Mouse (Mus musculus) ovary, postnatal 10 days (tissue): ENCODE results near the gene Gk.

ENCODE experiments used
- DNase-seq: peaks from one replicate; pipeline ENCODE4 v3.0.0; 2022; ENCODE audit warnings: low spot score

Gene Gk

DNA sequence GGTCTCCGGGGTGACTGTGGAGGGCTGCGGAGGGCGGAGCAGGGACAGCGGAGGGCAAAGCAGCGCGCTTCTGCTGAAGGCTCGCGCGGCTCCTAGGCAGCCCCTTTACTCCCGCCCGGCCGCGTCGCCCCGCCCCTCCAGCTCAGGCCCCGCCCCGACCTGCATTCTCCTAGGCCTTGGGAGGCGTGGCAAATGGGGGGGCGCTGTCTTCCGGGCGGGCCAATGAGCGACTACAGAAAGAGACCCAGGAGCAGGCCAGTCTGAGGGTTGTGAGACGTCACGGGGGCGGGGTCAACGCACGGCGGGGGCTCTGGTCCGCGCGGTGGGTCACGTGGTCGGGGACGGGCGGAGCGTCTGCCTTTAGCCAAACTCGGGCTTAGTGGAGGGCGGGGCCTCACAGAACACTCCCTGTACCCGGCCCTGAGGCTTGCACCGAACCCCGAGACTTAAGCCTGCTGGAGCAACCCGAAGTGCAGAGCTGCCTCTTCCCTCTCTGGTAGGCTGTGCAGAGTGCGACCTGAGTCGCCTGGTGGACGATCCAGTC, at the start of gene Gk:
Gk (minus strand) TSS at position 276 of the 544 bp plus-strand sequence.
- DNase-seq: peak; percentile 75

GRCm38 (mm10) chrX:85804706-85805376, 28.2 kb upstream of the Gk start:
- DNase-seq: no peak

DNA sequence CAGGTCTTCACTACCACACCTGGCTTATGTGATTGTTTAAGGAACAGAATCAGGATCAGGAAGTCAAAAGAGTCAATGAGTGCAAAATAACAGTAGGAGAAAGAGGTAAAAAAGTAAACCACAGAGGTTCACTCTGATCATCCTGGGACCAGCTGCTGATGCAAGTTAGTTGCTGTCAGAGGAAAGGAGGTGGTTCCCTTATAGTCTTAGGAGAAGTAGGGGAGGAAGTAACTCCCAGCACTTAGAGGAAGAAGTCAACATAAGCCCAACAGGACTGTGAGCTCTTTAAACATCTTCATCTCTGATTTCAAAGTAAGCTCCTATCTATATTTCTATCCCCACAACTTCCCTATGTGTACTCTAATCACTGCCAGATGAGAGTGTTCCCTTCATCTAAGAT, 26.4 kb upstream of the Gk start:
- DNase-seq: no peak

DNA sequence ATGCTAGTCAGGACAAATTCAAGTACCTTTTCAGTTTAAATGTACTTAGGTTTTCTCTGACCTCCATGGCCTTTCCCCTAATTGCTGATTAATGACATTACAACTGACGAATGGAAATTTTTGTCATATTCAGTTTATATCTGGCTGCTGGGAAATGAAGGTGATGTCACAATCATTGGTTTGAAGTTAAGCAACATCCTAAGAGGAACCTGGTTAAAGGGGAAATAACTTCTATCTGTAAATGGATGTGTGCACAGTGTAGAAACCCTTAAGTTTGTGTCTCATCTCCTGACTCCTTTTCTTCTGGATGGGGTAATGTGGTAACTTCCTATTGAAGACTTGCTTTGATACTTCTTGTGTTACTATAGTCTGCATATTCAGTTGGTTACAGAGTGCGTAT, 20.8 kb upstream of the Gk start:
- no peak for DNase-seq

DNA sequence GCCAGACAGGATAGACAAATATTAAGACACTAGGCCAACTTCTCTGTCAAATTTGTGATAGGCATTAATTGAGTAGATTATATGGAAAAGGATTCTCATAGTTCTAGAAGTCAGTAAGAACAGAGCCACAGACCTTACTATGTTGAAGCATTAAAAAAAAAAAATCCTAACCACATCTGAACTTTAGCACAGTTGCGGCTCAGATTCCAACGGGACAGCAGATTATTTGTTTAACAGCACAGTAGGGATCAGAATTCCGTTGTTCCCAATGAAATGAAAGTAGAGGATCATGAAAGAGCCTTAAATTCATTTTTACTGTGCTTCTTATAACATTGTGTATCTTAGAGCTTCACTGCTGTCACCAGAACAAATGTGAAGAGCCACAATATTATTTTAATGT, 1.7 kb upstream of the Gk start:
- no peak for DNase-seq

GRCm38 (mm10) chrX:85777141-85777540, 522 bp upstream of the Gk start:
- DNase-seq: peak; percentile 10

- no peak for DNase-seq
These were observed 608 bp downstream of the Gk start for GRCm38 (mm10) chrX:85775879-85776543.

DNA sequence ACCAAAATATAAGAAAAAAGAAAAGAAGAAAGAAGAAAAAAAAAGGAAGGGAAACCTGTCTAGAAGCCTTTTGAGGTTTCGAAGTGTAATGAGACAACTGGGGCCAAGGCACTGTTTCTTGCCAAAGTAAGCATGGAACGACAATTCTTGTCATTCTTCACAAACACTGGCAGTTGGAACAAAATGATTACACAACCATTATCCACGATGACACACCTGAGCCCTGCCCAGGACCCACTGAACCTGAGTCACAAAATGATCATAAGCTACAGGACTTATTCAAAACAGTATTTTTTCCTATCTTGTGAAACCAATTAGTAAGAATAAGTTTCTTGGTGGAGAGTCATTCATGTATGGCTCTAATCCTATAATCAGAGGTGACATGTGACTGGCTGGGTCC, 5.3 kb downstream of the Gk start:
- no peak for DNase-seq

- DNase-seq: no peak
These were observed 5.9 kb downstream of the Gk start for GRCm38 (mm10) chrX:85770747-85771146.

GRCm38 (mm10) chrX:85768578-85768977, 8.0 kb downstream of the Gk start:
- DNase-seq: no peak

DNA sequence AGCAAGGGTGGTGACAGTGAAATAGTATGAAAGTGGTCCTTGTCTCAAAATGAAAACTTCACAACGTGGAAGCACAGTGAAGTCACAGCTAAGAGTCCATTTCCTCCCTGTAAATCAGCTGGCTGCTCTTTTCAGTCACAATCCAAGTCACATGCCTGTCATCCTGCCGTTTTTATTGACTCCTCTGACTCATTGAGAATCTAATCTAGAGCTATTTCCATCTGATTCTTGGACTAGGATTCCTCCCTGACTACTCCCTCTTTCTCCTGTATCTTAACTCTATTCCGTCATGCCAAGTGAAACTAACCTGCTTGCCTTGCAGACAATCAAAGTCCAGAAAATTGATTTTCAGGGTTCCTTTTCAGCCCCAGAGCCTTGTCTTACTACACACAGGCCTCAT, 20.6 kb downstream of the Gk start:
- DNase-seq: no peak

GRCm38 (mm10) chrX:85743837-85744236, 32.8 kb downstream of the Gk start:
- no peak for DNase-seq

DNA sequence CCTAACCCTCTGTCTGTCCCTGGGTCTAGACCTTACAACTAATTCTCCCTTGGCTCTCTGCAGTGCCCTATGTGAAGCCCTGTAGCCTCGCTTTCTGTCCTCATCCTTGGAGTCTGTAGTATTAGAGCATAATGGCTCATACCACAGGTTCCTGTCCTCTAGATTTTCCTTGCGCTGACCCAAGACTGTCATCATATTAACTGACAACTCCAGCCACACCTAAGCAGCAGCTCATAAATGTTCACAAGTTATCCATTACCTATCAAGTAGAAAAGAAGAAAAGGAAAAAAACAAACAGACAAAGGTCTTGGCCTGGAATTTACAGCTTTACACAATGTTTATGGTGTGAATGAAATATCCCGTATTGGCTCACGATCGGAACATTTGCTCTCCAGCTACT, 43.4 kb downstream of the Gk start:
- no peak for DNase-seq

DNA sequence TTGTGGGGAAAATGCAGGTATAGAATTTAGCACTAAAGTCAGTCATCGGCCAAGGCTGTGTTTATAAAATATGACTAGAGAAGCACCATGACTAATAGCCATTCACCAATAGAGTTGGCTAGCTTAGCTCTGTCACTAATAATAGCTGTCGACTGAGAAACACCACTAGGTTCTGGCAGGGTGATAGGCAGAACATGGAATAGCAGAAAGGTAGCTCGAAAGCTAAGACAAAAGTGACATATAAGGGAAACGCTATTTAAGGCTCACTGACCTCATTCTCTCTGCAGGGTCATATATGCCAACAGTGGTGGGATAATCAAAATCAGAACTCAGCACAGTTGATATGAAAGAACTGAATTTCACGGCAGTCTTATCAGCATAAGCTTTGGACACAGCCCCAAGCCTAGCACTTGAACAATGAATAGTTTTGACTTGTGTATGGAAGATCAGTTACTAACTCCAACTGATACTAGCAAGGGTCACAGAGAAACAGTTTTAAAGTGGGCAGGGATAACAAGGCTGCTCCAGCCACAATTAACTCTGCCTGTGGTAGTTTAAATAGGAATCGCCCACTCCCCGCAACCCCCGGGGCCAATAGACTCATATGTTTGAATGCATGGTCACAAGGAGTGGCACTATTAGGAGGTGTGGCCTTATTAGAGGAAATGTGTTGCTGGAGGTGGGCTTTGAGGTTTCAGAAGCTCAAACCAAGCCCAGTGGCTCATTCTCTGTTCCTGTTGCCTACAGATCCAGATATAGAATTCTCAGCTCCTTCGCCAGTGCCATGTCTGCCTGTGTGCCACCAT, 45.3 kb downstream of the Gk start:
- no peak for DNase-seq

GRCm38 (mm10) chrX:85721226-85721625, 55.4 kb downstream of the Gk start:
- no peak for DNase-seq

DNA sequence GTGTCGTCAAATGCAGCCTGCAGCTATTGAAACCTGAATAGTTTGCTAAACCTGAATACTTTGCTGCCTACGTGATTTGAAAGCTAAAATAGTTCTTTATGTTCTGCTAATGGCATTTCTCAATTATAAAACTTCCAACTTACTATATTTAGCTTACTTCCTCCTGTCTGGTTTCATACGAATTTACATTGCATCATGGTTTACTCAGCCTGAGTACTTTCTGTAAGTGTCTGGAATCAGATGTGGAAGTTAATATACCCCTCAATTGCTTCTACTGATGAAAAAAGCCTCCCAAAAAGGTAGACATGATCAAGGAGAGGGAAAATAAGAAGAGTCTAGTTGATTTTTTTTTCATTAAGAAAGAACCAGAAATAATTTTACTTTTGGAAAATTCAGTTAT, 66.2 kb downstream of the Gk start:
- DNase-seq: no peak

- no peak for DNase-seq
These were observed 70.9 kb downstream of the Gk start for GRCm38 (mm10) chrX:85705715-85706114.

- DNase-seq: no peak
These were observed 92.9 kb downstream of the Gk start for GRCm38 (mm10) chrX:85683723-85684122.

DNA sequence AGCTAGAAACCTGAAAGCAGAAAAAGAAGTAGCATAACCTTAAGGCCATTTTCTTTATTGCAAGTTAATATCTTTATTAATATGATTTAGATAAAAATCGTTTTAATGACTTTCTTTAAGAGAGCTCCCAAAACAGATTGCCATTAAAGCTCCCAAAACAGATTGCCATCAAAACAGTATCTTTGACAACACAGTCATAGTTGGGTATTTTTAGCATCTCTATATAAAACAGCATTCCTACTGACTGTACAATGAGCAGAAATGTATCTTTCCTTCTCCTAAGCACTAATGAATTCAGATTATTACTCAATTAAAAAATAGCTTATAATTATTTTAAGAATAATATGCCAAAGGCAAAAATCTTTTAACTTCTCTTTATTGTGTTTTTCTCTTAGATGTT, 94.5 kb downstream of the Gk start:
- DNase-seq: no peak

GRCm38 (mm10) chrX:85676808-85677207, 99.8 kb downstream of the Gk start:
- DNase-seq: no peak
